Mouse (Mus musculus) T-cell, adult 2 months (primary cell): ENCODE measurements around the gene 2010300C02Rik.
A peak's percentile ranks its signal among the peaks of the same experiment; 100 is the strongest.
"Not testable (repeated sequence)": the region's sequence is repeated elsewhere in the genome, so short reads cannot be mapped to it uniquely, and the experiment has no call there.

ENCODE experiments used
- DNase-seq: peaks from one replicate; pipeline ENCODE4 v3.0.0; 2022; ENCODE audit warnings: low spot score

The 2010300C02Rik gene

DNA sequence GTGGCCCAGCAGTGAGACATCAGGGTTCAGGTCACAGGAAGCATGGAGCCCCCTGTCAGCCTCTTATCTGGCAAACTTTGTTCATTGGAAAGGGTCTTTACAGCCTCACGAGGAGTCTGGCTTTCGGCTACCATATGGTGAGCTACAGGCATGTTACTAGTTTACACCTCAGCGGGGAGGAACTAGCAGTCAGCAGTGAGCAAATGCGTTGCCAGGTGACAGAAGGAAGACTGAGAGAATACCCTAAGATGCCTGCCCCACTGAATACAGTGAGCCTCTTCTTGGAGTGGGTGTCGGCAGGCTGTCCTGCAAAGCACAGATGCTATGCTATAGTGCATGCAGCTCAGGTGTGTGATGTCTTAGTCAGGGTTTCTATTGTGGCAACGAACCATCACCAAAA, 91.1 kb downstream of the 2010300C02Rik start:
- DNase-seq: no peak

DNA sequence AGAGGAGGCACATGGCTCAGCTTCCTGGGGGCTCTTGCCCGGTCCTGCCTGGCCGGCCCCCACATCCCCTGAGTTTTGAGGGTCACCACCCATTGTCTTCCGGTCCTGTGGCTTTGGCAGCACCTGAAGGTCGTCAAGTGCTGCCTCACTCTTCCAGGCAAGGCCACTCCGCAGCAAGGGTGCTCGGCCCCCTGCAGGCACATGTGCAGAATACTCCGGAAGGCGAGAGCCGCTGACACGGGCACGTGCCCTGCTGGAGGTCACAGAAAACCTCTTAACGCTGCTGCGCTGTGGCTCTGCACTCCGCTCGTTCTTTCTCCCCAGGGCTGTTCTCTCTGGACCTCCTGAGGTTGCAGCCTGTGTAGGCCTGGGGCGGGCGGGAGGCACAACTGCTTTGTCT, 95.7 kb downstream of the 2010300C02Rik start:
- peak; percentile 60 for DNase-seq

DNA sequence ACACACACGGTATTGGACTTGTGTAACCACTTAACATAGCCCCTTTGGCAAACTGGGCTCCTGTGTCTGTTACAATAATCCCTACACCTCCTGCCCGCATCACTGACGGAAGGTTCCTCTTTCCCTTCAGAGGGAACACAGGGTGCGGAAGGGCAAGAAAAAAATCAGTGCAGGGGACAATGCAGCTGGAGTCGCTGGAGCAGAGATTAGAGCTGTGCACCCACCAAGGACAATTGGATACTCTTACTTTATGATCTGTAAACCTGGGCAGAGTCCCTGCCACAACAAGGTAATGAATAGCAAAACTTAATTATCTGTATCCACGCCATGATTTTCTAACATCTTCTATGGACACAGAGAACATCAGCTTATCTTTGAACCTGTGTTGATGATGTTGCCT, 97.8 kb downstream of the 2010300C02Rik start:
- no peak for DNase-seq

DNA sequence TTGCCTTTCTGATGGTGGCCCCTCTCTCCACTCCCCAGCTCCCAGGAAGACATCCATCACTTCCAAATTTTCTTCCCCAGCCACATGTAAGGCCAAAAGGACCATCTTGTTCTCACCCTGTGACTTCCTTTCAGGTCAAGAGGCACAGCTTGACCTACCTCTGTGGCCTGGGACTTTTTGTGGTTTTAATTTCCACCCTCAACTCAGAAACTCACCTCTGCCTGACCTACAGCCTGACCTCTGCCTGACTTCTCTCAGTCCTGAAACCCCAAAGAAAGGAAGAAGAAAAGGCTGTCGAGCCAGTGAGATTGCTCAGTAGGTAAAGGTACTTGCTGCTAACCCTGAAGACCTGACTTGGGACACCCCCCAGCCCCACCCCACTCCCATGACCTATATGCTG, 100.3 kb downstream of the 2010300C02Rik start:
- no peak for DNase-seq

DNA sequence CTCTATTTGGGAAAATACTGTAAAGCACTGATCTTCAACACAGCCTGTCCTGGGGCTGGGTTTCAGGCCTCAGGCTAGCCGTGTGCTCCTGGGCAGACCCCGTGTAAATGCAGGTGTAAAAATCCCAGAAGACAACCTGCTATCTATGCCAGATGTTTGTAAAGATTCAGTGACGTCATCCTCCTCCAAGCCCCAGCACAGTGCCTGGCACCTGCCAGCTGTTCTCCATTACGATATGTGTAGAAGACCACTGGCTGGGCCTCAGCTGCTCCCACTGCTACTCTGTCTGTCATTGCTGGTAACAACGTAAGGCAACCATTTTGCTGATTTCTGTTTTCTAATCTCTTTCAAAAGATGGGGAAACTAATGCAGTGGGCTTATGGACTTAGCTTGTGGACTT, 102.8 kb downstream of the 2010300C02Rik start:
- no peak for DNase-seq

DNA sequence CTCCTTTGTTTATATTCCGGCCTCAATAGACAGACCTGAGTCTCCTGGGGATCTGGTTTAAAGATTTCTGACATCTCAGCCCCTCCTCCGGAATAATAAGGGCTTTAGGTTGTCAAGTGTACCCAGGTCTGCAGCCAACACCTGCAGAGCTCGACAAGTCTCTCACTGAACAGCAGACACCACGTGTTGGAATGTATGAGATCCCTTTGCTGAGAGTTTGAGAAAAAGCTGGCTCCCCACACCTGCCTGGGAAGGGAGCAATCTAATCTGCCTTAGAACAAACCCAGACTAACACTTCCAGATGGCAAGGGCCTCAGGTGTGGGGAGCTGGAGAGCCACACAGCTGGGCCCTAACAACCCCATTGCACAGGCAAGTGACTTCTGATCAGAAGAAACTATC, 103.3 kb downstream of the 2010300C02Rik start:
- no peak for DNase-seq

DNA sequence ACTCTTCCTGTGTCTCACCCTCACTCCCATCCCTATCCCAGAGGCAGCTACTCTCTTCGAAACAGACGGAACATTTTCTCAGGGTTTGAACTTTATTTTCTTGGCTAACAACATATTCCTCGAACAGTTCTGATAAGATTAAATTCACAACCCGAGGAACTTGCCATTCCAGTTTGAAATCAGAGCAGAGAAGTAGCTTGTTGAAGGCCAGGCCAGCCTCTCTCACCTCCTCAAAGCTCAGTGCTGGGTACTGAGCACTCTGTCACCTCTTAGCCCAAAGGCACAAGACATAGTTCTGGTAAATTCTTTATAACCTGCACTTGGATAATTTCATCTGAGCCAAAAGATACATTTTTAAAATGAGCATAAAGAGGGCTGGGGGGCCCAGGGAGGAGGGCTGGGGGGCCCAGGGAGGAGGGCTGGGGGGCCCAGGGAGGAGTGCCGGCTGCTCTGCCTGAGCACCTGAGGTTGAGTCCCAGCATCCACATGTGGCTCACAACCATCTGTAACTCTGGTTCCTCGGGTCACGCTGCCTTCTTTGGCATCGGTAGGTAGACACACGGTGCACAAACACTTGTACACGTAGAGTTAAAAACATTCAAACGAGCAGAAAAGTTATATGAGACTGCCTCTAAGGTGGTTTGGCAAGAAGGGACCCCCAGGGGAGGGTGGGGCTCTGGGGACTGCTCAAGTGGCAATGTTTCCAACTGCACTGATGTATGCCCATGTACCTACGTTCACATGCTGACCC, 104.4 kb downstream of the 2010300C02Rik start:
- DNase-seq: no peak

DNA sequence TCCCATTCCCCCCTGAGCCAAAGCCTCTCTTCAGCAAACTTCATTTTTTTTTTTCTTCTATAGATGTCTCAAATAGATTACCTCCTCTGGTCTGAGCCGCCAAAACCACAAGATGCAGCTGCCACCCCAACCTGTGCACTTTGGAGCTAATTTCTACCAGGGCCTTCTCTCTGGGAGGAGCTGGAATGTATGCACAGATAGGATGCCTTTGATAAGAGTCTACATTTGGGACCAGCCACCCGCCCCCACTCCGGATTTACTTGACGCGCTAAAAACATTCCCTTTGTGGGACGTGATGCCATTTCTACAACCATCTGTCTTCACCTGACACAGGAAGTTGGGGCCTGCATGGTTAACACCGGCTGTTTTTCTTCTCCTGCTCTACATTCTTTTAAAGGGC, 105.0 kb downstream of the 2010300C02Rik start:
- DNase-seq: peak; percentile 48

DNA sequence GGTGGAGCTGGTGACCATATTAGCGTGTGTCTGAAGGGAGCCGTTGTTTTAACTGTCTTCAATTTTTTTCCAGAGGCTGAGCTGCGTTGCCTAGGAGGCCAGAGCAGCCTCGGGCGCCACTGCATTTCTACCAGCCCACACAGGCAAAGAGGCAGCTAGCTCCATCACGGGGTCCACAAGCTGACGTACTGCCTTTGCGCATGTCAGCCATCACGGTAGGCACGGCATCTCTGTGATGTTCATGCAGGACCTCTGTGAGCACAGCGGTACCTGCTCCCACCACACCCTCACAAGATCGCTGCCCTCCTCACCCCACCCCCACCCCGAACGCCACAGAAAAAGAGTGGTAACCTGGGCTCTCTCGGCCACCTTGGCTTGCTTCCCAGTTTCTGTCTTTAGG, 105.8 kb downstream of the 2010300C02Rik start:
- DNase-seq: peak; percentile 77

DNA sequence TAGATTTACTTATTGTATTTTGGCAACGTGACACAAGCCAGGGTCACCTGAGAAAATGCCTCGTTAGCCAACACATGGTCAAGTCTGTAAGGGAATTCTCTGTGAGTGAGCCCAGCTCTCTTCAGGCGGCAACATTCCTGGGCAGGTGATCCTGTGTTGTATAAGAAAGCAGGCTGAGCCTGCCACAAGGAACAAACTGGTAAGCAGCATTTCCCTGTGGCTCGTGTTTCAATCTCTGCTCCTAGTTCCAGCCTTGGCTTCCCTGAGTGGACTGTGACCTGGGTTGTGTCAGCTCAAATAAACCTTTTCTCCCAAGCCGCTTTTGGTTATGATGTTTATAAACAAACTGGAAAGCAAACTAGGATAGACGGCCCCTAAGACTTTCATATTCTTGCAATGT, 108.9 kb downstream of the 2010300C02Rik start:
- DNase-seq: no peak

DNA sequence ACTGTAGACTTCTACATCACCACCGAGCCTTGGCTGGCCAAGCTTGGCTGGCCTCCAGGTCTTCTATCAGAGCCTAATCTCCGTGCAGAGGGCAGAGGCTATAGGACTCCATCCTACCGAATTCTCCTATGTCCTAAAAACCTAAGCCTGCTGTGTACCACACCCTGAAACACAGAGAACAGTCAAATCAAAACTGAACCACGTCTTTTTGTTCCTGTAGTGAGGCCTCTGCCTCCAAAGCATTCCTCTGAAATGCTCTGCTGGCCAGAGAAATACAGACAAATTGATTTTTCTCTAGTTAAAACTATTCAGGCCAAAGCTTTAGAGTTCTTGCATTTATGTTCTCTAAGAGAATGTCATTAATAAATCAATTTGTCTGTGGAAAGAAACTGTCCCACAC, 109.6 kb downstream of the 2010300C02Rik start:
- DNase-seq: no peak

DNA sequence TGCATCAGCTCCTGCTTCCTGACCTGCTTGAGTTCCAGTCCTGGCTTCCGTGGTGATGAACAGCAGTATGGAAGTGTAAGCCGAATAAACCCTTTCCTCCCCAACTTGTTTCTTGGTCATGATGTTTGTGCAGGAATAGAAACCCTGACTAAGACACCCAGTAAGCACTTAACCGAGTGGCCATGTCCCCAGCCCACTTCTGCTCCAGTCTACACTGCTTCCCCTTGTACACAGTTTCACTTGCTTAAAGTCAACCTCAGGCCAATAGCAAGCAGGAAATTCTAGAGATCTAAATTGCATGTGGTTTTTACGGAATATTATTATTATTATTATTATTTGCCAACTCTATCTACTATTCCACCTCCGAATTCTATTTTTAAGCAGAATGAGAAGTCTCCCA, 114.2 kb downstream of the 2010300C02Rik start:
- not testable (repeated sequence) for DNase-seq

DNA sequence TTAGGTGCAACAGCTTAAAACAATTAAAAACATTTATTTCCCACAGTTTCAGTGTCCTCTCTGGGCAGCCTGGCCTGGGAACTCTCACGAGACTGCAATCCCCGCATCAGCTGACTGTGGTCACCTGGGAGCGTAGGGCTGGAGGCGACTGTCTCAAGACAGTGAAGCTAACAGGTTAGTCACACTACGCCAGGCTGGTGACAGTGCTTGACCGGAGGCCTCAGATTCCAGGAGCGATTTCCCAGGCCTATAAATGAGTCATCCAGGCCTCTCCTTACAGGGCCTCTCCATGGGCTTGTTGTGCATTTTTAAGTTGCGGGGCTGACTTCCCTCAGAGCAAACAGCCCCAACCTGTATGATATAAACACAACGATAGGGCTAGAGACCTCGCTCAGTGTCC, 116.7 kb downstream of the 2010300C02Rik start:
- DNase-seq: no peak

DNA sequence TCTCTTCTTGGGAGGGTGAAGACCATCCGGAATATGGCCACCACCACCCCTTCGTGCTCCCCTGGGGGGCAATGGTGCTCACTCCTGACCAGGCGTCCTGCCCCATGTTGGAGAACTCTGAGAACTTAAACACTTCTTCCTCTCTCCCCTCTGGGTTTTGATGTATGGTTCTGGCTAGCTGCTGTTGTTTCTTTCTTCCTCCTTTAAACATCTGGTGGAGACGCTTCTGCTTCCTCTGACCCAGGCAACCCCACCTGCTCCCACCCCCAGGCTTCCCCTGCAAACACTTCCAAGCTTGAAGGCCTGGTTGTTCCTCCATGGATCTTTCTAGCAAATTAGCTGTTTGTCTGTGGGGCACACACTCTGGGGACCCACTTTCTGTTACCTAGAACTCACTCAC, 117.6 kb downstream of the 2010300C02Rik start:
- DNase-seq: no peak

DNA sequence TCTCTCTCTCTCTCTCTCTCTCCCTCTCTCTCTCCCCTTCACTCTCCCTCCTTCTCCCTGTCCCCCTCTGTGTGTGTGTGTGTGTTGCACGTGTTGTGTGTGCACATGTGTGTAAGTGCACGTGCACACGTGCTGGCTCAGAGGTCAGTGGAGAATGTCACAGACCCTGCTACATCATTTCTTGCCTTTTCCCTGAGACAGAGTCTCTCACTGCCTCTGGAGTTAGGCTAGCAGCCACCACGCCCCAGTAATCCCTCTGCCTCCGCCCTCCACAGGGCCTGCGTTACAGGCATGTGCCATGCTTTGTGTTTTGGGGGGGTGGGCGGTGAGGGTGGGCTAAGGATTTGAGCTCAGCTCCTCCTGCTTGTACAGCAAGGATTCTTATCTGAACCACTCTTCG, 118.4 kb downstream of the 2010300C02Rik start:
- DNase-seq: no peak

DNA sequence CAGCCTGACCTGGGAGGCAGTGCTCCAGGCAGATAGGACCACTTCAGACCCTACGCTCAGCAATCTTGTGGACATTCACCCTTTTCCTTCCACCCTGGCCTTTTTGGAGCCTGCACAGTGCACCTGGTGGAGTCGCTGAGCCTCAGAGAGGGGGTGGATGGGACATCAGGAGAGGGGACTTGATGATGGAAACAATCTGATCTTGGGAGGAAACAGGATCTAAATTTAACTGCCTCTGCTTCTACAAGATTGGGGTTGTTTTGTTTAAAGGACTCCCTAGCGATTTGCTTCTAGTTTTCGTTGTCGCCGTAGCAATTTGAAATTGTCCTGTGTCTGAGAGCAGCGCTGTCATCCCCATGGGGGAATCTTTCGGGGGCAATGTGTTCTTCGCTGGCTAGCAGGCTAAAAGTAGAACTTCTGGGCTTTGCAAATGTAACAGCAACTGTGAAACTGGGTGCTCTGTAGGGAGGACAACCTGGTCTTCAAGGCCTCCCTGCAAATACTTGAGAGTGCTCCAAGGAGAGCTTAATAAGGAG, 119.2 kb downstream of the 2010300C02Rik start:
- no peak for DNase-seq

DNA sequence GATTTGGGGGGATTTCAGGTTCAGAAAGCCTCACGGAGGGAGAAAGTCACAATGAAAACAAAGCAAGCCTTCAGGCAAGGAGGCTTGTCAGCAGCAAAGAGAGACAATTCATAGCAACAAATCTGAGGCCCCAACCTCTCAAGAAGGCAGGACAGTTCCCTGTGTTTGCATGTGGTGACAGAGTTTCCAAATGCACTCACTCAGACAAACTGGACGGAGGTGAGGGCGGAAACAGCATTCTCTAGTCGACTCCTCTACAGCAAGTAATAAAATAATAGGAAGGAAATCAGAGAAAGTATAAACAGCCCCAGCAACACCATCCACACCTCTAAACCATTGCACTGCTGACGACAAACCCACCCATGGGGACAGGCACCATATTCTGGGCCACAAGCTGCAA, 120.9 kb downstream of the 2010300C02Rik start:
- DNase-seq: no peak

DNA sequence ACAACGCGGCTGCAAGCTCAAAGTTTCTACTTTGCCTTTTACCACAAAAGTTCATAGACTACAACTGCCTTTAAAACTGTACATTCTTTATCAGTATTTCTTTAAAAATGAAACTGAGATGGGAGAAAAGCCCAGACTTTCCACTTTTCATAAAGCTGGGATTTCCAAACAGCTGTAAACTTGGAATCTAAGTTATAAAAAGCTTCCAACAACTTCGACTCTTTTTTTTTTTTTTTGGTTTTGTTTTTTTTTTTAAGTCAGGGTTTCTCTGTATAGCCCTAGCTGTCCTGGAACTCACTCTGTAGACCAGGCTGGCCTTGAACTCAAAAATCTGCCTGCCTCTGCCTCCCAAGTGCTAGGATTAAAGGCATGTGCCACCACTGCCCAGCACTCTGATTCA, 125.1 kb downstream of the 2010300C02Rik start:
- not testable (repeated sequence) for DNase-seq

DNA sequence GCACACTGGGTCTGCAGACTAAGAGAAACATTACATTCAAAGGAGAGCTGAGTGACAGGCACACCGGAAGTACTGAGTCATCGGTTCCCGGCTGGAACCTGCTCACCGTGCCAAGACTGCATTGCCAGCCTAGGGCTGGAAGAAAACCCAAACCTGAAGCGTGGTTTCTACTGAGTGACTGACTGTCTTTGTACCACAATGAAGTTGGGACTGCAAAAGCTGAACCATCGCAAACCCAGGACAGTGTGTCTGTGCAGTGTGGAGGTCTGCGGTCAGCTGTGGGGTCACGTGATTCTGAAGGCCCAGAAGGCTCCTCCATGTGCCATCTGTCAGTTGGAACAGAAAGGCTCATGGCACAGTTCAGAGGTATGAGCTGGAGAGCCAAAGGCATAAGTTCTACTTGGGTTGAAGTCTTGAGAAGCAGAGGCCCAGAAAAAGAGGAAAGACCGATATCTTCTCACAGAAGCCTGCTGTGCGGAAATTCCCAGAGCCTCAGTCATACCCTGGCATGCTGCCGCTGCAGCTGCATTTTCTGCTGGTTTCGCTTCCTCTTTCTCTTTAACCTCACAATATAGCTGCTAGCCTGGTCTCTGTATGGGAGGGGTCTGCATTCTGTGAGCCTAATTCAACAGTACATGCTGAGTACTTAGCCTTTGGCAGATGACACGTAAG, 133.9 kb downstream of the 2010300C02Rik start:
- DNase-seq: peak; percentile 41

DNA sequence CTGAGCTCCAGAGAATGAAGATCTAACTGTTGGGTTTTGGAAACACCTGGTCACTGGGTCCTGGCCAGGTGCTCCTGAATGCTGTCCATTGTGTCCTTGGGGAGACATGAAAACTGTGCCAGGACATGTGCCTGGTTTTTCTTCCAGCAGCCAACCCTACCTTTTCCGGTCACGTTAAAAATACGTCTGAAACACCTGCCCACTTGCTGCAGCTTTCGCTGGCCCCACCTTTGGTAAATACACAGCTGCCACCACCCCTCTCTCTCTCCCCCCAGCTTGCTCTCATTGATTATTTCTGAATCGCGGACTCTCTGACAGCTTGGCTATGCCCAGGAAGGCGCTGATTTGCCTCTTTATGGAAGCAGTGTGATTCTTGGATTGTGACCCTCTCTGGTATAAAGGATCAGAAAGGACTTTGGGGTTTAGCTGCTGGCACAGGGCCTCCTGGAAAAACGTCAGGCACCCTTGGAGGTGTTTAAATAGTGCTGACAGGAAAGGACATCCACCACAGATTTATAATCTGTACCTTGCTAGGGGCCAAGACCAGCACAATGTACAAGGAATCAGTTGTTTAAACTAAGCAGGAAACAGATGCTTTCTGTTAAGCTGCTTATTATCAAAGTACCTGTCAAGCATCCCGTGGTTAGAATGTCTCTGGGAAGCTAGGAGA, 136.0 kb downstream of the 2010300C02Rik start:
- DNase-seq: no peak

DNA sequence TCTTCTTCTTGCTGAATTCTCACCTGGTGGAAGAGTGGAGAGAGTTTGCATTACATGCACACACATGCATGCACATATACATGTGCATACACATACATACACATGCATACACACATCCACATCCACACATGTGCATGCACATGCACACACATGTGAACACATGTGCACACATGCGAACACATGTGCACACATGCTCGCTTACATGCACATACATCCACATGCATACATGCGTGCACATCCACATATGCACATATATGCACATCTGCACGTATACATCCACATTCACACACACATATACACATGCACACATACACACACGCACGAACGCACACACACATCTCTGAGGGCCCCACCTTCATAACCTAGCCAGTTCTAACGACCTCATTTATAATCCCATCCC, 136.7 kb downstream of the 2010300C02Rik start:
- no peak for DNase-seq

DNA sequence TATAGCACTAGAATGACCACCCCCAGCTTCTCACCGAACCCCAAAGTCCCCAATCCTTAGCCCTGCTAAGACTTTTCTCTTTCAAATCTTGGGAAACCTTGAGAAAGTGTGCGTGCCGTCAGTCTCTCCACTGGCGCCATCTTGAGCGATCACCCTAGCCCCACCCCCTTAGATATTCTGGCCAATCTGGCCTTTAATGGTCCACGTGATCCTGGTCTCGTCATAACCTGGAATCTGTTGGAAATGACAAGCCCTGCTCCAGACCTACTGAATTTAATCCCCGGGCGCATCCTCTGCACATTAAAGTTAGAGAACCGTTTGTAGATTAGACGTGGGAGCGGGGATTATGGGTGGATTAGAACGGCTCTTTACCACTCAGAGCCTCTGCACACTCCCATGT, 140.2 kb downstream of the 2010300C02Rik start:
- no peak for DNase-seq
